Mouse (Mus musculus) liver, embryonic 14.5 days (tissue): Measurements from ENCODE around the gene Mfap1a. TPM values are rescaled to one million over a fixed set of nuclear protein-coding genes. Genes with fewer than 3 reads are reported as not detected.
"Not testable (repeated sequence)": the region's sequence is repeated elsewhere in the genome, so short reads cannot be mapped to it uniquely, and the experiment has no call there.

Experiments used
- ATAC-seq: fragments of 200-750 bp; cut with Nextera tagmentation; 2 replicates; pipeline ENCODE4 v1.8.0; 2017; ENCODE audit warnings: moderate number of reproducible peaks, mild to moderate bottlenecking, moderate library complexity; ENCODE audit not compliant: insufficient read depth
- DNase-seq, 3 experiments: peaks; one replicate each; pipeline ENCODE4 v3.0.0-alpha.2; 2012 to 2013; ENCODE audit warnings: low read depth in 3 of 3, low spot score in 3 of 3
- H3K27ac ChIP-seq: fragments of 300-500 bp; sonication (generic); 2 replicates; pipeline ENCODE4 v1.5.1; 2014; ENCODE audit warnings: moderate library complexity, mild to moderate bottlenecking, control low read depth, inconsistent platforms
- H3K27me3 ChIP-seq: fragments of 300-500 bp; sonication (generic); 2 replicates; pipeline ENCODE4 v1.6.1; 2014; ENCODE audit warnings: mild to moderate bottlenecking, low read length, moderate library complexity; ENCODE audit not compliant: control insufficient read depth, insufficient read depth
- H3K36me3 ChIP-seq: fragments of 300-500 bp; sonication (generic); replicated peaks from 2 replicates; pipeline ENCODE4 v1.6.1; 2014; ENCODE audit warnings: low read depth; ENCODE audit not compliant: control insufficient read depth, insufficient read depth
- H3K4me1 ChIP-seq, 2 experiments: fragments of 200-500 bp in 1 of 2; fragments of 300-500 bp in 1 of 2; sonication (generic) in 1 of 2; replicated peaks; 2 replicates each; pipeline ENCODE4 v1.6.1; 2012 to 2014; ENCODE audit warnings: antibody characterized with exemption in 1 of 2, inconsistent platforms in 1 of 2, low read length in 1 of 2; ENCODE audit not compliant: control insufficient read depth in 2 of 2, insufficient read depth in 2 of 2
- H3K4me2 ChIP-seq: fragments of 300-500 bp; sonication (generic); 2 replicates; pipeline ENCODE4 v1.6.1; 2014; ENCODE audit warnings: low read depth, mild to moderate bottlenecking, control low read depth, moderate library complexity
- H3K4me3 ChIP-seq, 2 experiments: fragments of 200-500 bp in 1 of 2; fragments of 300-500 bp in 1 of 2; sonication (generic) in 1 of 2; 2 replicates each; pipeline ENCODE4 v1.5.1; 2012 to 2014; ENCODE audit warnings: low read depth in 2 of 2, low read length in 2 of 2, mild to moderate bottlenecking in 2 of 2, control low read depth in 1 of 2, inconsistent platforms in 1 of 2, moderate library complexity in 1 of 2; ENCODE audit not compliant: insufficient read depth in 1 of 2
- H3K9ac ChIP-seq: fragments of 300-500 bp; sonication (generic); replicated peaks from 2 replicates; pipeline ENCODE4 v1.6.1; 2014; ENCODE audit warnings: mild to moderate bottlenecking, control low read depth, moderate library complexity
- H3K9me3 ChIP-seq: fragments of 300-500 bp; sonication (generic); 2 replicates; pipeline ENCODE4 v1.6.1; 2016; ENCODE audit warnings: low read length, mixed read lengths; ENCODE audit not compliant: control insufficient read depth
- CTCF ChIP-seq: IDR thresholded peaks from 2 replicates; pipeline ENCODE4 v1.5.1; 2016; ENCODE audit warnings: antibody characterized with exemption, low read depth, control low read depth
- EP300 ChIP-seq: IDR thresholded peaks from 2 replicates; pipeline ENCODE4 v1.6.1; 2016; ENCODE audit warnings: antibody characterized with exemption, low read depth
- WGBS: fragments of 180-500 bp; shearing (Covaris S2); extraction: QIAGEN DNeasy Blood & Tissue Kit; methylation state at CpG from one replicate; pipeline ENCODE4 v1.1.7; 2014; ENCODE audit not compliant: insufficient replicate concordance; 5-methylcytosine and 5-hydroxymethylcytosine counted together
- polyA plus RNA-seq, 2 experiments: library from polyadenylated mRNA; depleted of rRNA in 1 of 2; stranded (reverse) in 1 of 2; unstranded in 1 of 2; fragments of >200 nt; fragmentation: Nextera tagmentation in 1 of 2; extraction: Ambion mirVana in 1 of 2; gene quantifications; 2 replicates each; pipeline versions ENCODE4 v1.2.1 to v1.2.3; 2012 to 2014

Gene Mfap1a
- polyA plus RNA-seq, 2 experiments = 6.8 to 8.5 TPM

- Histone ChIP-seq H3K4me2 (no peak overlapping the region), H3K27me3 (no peaks in the 10 kb centered on the region), H3K4me1 (no peaks in the 10 kb centered on the region), H3K36me3 (no peaks in the 10 kb centered on the region), H3K9me3 (no peaks in the 10 kb centered on the region), H3K27ac (no peak overlapping the region), H3K9ac (no peak overlapping the region), H3K4me3 (no peak overlapping the region)
- 73% methylated on average over 8 of the region's 8 CpGs for WGBS
- DNase-seq (no peak), ATAC-seq (no peak)
- TF ChIP-seq CTCF (no peak), EP300 (no peak)
These were observed 22.9 kb downstream of the Mfap1a start for GRCm38 (mm10) chr2:121483576-121483975.

- WGBS = 75% methylated on average over 13 of the region's 13 CpGs
- H3K9me3 ChIP-seq, H3K27ac ChIP-seq, H3K36me3 ChIP-seq, H3K27me3 ChIP-seq, H3K4me2 ChIP-seq, DNase-seq, H3K4me3 ChIP-seq, H3K4me1 ChIP-seq, ATAC-seq, H3K9ac ChIP-seq: not testable (repeated sequence)
These were observed 25.5 kb downstream of the Mfap1a start for GRCm38 (mm10) chr2:121480916-121481315.

GRCm38 (mm10) chr2:121480498-121480897, 26.0 kb downstream of the Mfap1a start:
- no peaks in the 10 kb centered on the region for H3K36me3 ChIP-seq
- H3K9ac ChIP-seq = no peak overlapping the region
- no peak overlapping the region for H3K27ac ChIP-seq
- H3K9me3 ChIP-seq = no peaks in the 10 kb centered on the region
- H3K4me3 ChIP-seq = no peak overlapping the region
- H3K27me3 ChIP-seq = no peaks in the 10 kb centered on the region
- no peak overlapping the region for H3K4me2 ChIP-seq
- no peaks in the 10 kb centered on the region for H3K4me1 ChIP-seq
- DNase-seq (no peak), ATAC-seq (0 out of 2 replicates have a peak, but pooled peaks have one; percentile 15)
- TF ChIP-seq EP300 = no peak
- peak; percentile 89 for TF ChIP-seq CTCF
- WGBS = 40% methylated on average over 3 of the region's 3 CpGs

GRCm38 (mm10) chr2:121477491-121478266, 28.8 kb downstream of the Mfap1a start:
- H3K27me3 ChIP-seq = no peaks in the 10 kb centered on the region
- H3K27ac ChIP-seq = no peak overlapping the region
- DNase-seq (no peak), ATAC-seq (no peak)
- peaks cover 3 to 5% of the 10 kb centered on the region in 2 experiments; a peak in 1 of 4 replicates for H3K4me1 ChIP-seq
- H3K9me3 ChIP-seq = no peaks in the 10 kb centered on the region
- no peak overlapping the region for H3K4me3 ChIP-seq
- 73% methylated on average over 3 of the region's 3 CpGs for WGBS
- no peak overlapping the region for H3K4me2 ChIP-seq
- no peaks in the 10 kb centered on the region for H3K36me3 ChIP-seq
- H3K9ac ChIP-seq = no peak overlapping the region
- TF ChIP-seq CTCF = no peak
- no peak for TF ChIP-seq EP300

GRCm38 (mm10) chr2:121475306-121475705, 31.2 kb downstream of the Mfap1a start:
- H3K27ac ChIP-seq, H3K4me3 ChIP-seq, ATAC-seq, H3K4me1 ChIP-seq, H3K36me3 ChIP-seq, DNase-seq, H3K9ac ChIP-seq, H3K9me3 ChIP-seq, H3K27me3 ChIP-seq, H3K4me2 ChIP-seq: not testable (repeated sequence)
- 83% methylated on average over 2 of the region's 2 CpGs for WGBS
